Mouse (Mus musculus) left cerebral cortex, adult 9 months (tissue): Measurements from ENCODE around the gene Tdp1.

Experiments used
- DNase-seq, 2 experiments: peaks; one replicate each; pipeline ENCODE4 v3.0.0; 2022; ENCODE audit warnings: low spot score in 2 of 2

The Tdp1 gene

DNA sequence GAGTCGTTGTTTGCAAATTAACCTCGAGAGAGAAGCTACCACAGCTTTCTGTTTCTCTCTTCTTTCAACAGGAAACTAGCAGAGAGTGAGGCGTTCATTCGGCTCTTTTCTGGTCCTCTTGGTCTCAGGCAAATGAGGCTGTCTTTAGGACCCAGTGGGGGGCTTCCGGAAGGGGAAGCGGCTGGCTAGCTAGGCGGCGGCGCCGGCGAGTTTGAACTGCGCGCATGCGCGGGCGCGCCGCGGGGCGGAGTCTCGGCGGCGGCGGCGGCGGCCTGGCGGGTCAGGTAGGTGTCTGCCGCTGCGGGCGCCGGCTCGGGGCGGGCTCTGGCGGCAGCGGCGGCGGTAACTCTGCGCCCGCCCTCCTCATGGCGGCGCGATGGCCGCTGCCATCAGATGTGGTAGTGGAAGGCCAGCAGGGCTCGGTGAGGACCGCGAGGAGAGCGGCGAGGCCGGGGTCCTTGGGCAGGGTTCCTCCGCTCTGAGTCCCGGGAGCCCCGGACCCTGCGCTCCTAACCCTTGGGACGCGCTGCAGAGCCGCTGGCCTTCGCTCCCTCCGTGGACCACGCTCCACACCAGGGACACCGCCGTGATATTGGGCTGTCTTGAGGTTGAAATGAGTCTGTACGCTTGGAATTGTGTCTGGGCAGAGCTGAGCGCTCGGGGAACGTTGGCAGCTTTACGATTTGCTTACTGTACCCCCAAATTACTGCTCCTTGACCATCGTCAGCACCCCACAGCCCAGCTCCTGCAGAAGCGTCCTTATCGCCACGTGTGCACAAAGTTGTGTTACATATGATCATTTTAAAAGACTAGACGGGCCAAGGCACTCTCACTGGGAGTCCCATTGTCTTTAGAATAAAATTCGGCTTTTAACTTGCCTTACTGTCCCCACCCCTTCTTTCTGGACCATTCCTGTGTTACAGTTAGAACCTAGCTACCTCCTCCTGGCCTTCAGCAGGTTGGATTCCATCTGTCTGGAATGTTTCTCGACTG is at the start of gene Tdp1, which contains the start of gene Efcab11:
Gene Tdp1, plus strand, starts transcription at position 249 of the 993 bp plus-strand sequence.
Gene Efcab11, minus strand, starts transcription at position 171 of the 993 bp plus-strand sequence.
- DNase-seq: peak; percentile 76 to 88

DNA sequence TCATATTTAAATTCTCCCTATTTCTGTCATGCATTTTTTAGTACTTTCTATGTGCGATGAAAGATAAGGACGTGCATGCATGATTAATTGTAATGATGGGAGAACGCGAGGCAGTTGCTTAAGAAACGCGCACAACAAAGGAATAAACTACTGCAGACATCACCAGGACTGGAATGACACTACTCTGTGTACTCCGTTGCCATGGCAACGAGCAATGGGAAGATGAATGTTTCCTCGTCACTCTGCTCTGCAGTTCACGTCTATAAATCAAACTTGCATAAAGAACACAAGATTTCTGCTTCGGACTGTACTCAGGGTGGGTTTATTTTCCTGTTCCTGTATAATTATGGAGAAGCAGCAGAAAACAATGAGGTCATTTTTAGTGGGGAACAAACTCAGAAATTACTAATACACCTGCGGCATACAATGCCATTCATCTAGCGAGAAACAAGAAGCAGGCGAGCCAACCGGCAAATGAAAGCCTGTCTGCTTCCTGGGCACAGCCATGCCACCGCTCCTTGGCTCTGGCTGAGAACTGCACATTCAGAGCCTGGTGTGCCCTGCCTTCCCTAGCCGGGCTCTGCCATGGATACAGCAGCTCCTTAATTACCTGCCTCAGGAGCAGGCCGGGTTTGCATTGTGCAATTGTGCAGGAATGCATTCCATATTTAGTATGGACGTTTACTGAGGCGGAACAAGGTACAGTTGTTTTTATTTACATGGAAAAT is 47.7 kb upstream of the Tdp1 start:
- DNase-seq: peak in 1 of 2 experiments; percentile 39

DNA sequence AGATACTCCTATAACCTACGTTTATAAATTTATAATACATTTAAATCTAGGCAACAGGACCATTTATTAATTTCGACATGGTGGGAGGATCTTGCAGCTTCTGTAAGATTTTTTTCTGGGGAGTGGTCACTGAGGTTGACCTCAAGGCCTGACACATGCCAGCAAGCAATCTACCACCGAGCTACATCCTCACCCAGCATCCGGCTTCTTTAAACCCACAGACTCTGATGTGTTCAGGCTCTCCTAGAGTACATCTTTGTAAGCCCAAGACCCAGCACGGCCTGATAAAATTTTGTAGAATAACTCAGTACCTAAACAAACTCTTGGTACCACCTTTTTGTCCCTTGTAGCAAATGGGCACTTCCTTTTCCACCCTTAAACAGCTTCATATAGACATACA is 46.8 kb upstream of the Tdp1 start:
- DNase-seq: no peak

DNA sequence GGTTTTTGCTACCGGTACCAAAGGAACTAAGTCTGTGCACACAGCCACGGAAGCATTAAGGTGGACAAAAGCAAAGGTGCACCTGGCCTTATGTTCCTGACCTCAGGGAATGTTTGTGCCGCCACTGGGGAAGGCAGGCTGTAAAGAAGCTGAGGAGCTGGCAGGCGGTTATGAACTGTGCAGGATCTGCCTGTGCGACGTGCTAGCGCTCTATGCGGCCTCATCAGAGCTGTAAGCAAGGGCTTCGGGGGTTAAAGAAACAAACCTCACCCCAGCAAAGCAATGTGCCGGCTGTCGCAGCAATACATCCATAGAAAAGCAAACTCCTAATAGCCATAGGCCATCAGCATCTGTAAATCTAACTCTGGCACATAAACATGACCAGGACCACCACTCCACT is 46.2 kb upstream of the Tdp1 start:
- DNase-seq: no peak

DNA sequence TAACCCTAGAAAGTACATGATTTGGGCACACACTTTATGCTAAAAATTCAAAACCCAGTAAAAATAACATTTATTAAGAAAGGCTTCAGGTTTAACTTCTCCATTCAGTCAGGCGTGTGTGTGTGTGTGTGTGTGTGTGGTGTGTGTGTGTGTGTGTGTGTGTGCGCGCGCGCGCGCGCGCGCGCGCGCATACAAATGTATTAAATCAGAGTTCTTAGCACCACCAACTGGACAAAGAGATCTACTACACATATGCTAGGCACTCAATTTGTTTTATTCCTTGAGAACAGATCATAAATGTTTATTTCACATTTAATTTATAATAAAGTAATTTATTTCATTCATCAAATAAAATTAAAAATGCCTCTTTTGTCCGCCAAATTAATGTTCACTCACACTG is 45.6 kb upstream of the Tdp1 start:
- DNase-seq: no peak

DNA sequence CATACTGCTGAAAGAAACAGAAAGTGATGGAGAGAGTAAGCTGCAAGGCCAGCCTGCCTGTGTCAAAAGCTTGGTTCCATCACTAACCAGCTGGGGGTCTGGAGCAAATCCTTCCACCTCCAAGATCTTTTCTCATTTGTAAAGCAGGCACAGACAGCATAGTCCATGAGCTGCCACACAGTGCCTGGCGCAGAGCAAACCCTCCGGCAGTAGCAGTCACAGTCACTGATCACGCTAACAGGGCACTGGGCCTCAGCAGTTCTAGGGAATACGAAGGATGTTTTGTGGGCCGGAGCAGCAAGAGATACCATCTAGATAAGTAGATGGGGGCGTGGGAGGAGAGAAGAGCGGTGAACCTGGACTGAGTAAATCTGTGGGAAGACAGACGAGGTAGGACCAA is 39.4 kb upstream of the Tdp1 start:
- DNase-seq: no peak

DNA sequence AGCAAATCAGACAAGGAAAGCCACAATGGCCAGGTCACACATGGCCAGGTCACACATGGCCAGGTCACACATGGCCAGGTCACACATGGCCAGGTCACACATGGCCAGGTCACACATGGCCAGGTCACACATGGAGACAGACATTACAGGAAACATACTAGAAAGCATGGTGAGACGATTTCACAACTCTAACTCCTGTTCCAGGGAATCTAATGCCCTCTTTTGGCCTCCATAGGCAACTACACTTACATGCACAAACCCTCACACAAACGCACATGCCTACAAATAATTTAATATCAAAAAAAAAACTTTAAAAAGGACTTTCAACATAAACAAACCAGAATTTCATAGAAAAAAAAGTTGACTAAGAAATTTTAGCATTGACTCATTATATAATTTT is 34.3 kb upstream of the Tdp1 start:
- DNase-seq: no peak

DNA sequence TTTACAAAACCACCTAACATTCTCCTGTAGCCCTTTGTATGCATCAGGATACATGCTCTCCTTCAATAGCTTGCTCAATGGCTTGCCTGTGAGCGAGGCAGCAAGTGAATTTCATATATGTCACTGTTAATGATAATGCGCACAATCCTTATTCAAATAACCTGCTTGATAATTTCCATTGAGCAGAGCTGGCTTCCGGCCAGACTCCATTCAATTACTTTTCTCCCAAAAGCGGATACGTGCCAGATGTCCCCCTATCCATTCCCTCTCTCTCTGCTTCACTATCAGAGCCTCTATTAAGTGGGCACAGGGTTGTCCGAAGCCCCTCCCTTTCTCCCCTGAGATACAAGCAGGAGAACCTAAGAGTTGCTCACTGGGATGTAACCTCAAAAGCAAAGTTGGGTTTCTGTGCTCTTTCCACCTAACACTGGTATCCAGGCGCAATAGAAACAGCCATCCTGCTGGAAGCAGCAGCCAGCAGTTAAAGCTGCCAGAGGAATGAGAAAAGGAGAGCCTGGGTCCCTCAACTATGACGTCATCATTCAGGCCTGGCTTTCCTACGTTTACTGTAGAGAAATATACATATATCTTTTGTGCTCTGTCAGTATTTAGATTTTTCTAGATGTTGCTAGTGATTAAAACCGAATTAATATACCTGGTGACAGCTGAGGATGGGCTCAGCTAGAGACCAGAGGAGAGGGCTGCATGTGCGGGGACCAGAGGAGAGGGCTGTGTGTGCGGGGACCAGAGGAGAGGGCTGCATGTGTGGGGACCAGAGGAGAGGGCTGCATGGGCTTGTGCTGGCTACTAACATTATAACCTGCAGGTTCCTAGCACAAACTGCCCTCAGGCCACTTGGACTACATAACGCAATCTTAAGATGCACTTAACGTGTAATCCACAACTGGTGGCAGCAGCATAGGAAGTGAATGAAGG is 30.7 kb upstream of the Tdp1 start:
- DNase-seq: no peak

DNA sequence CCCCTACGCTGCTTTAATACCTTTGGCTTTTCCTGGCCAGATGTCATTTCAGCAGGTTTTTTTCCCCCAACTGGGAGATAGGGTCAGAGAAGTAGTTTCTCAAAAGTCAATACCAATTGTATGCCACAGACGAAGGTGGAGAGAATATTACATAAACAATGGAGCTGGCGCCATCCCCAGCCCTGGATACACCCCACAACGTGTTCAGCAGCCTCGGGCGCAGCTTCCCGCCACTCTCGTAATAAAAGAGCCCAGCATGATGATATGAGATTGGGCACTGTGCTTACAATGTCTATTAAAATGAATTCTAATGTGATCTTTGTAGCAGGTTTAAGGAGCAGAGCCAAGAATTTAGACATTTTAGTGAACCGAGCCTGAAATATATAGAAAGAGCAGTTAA is 28.3 kb upstream of the Tdp1 start:
- DNase-seq: no peak

DNA sequence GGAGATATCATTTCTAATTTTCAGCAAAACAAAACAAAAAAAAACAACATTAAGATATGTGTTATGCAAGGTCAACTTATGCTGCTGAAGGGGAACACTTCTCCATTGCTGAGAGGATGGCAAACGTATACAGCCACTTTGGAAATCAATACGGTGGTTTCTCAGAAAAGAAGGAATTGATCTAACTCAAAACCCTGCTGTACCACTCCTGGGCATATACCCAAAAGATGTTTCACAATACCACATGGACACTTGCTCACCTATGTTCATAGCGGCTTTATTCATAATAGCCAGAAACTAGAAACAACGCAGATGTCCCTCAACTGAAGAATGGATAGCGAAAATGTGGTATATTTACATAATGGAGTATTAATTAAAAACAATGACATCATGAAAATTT is 25.7 kb upstream of the Tdp1 start:
- no peak for DNase-seq

DNA sequence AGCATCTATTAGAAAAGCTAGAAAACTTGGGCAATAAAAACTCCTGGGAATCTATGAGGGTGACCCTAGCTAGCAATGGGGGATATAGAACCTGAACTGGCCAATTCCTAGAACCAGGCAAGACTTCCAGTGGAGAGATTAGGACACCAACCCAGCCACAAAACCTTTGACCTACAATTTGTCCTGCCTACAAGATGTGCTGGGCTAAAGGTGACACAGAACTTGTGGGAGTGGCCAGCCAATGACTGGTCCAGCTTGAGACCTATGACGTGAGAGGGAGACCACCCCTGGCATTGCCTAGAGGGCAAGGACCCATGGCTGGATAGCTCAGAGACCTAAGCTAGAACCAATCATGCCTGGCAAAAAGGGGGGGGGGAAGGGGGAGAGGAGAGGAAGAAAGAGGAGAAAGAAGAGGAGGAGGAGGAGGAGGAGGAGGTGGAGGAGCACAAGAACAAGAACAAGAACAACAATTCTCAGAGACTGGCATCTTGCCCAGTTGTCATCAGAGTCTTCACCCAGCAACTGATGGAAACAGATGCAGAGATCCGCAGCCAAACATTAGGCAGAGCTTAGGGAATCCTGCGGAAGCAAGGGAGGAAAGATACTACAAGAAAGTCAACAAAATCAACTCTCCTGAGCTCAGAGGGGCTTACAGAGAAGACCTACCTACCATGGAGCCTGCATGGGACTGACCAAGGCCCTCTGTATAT is 24.8 kb upstream of the Tdp1 start:
- DNase-seq: no peak

DNA sequence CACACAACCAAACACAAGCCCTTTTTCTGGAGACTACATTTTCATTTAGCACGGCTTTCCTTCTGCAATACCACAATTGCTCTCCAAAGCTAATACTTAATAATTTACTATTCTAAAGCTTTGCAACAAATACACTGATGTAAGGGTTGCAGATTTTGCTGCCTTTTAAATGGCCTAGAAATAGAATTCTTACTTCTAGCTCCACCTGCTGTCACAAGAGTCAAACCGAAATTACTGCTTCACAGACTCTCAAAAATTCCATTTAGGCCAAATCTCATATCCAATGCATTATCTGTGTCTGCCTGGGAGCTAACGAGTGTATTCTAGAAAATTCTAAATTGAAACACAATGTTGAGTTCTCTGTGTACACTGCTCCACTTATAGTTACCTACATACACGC is 23.3 kb upstream of the Tdp1 start:
- no peak for DNase-seq

DNA sequence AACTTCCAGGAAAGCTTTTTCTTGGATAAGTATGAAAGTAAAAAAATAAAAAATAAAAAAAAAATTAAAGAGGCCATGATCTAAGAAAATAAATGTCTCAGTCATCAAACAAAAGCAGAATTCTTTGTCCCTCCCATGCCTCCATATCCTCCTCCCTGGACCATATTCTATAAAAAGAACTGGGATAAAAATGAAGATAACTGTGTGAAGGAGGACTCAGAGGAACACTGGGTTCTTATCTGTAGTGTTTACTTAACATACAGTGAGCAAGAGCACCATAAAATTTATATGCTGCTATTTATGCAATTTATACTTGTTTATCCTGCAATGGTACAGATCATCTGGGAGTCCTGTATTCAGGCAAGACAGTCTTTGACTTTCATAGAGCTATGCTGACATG is 19.7 kb upstream of the Tdp1 start:
- no peak for DNase-seq

DNA sequence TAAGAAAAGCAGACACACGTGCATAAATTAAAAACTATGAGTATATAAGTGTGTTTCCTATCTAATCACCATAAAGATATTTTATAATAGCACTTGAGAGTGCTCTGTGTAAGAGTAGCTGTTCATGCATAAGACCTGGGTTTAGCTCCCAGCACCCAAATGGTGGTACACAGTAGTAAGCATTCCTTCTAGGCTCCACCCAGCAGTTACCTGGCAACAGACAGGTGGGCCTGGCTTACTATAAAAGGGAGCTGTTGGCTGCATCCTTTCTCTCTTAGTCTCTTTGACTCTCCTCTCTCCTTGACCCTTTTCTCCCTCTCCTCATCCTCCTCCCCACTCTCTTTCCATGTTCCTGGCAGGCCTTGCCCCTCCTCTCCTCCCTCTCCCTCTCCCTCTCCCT is 15.5 kb upstream of the Tdp1 start:
- no peak for DNase-seq

DNA sequence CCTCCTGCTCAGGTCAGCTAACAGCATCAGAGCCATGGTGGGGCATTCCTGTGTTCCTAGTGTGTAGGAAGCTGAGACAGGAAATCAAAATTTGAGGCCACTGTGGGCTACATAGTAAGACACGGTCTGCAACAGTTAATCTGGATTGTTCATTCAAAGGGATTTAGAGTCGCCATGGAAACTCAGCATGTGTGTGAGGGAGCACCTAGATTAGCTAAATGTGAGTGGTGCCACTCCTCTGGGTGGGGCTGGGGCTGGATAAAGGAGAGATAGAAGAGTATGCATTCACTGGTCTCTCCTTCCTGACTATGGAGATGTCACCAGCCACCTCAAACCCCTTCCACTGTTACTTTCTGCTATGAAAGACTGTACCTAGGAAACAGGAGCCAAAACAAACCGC is 10.9 kb upstream of the Tdp1 start:
- DNase-seq: no peak

DNA sequence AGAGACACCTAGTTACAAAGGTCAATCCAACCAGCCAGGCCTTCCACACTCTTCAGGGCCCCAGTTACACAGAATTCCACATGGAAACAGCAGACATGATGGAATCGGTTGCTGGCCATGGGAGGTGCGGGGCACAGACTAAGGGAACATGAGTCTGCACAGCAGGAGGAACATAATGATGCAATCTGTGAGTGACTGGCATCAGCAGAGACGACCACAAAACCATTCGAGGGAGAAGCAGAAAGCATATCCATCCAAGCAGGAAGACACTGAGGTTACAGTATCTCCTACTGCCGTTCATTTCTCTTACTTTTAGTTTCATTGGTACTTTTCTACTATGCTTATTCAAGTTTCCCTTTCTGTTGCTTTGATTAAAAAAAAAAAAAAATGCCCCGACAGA is 9.7 kb upstream of the Tdp1 start:
- no peak for DNase-seq

DNA sequence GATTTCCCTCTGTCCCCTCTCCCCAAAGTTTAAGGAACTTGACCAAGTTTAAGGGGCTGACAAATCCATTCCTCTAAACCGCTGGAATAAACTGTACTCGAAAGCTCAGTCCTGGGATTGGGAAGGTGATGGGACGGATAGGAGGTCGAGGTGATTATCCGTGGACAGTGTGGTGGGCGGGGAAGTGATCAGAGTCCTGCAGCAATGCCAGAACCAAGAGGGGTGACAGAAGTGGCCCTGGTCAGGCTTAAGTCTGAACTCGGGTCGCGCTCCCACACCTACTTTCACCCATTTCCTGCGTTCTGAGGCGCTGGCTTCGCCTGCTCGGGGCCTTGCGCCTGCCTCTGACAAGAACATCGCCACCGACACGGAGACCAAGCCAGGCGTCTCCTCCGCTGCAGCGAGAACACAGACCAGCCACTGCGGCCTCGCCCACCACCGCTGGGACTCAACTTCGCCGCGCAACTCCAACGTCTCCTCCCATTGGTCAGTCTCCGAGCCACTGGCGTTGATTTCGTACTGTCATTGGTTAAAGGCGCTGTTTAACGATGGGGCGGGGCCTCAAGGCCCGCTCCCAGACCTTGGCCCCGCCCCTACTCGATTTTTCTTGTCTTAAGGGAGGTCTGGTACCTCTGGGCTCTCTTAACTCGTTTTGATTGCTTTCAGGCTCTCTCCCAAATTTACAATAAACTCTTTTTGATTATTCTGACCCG is 1.2 kb upstream of the Tdp1 start:
- peak; percentile 38 to 84 for DNase-seq

DNA sequence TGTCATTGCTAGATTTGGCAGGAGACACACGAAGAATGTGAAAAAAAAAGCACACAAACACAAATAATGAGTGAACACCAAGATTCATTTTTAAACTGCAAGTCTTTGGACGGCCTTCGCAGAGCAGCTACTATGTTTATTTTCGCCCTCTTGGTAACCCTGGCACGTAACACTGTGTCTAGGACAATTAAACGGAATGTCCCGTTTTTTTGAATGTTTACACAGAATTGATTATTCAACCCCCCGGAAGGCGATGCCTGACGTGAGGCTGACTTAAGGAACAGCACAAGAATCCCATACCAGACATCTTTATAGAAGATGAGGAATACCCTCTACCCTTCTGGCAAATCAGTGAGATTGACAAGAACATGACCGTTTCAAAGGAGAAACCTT is 608 bp upstream of the Tdp1 start:
- no peak for DNase-seq

DNA sequence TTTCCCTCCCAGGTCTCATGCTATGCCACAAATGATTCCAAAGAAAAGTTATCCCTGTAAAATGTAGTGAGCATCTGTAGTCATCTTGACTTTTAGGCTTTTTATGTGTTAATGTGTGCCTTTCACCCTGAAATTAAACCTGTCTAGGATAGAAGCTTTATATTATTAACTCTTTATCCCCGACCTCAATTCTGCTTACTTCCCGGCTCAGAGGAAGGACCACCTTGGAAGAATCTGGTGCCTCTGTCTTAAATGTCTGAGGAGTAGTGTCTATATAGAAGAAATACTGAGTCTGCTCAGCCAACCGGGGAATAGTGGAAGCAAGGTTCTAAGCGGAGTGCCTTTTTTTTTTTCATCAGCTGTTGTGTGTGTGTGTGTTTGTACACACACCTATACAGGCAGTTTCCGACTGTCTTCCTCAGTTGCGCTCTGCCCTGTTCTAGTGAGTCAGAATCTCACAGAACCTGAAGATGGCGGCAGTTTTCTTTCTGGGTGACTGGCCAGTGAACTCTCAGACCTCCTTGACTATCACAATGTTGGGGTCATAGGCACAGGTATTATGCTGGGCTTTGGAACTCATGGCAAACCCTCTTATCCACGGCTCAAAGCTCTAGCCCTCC is 1.1 kb downstream of the Tdp1 start:
- DNase-seq: no peak

DNA sequence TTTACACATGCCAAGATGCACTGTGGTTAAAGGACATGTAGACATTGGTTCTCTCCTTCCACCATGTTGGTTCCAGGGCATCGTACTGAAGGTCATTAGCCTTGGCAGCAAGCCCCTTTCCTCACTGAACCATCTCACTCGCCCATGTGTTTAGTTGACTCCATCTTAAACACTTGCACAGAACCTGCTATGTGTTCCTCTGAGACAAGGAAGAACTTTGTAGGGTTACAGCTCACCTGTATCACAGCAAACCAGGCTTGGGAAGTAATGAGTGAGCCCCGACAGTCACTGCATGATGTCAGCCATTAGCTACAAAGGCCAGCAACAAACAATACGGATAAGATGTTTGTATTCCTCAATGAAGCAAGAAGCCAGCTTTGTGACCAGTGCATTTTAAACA is 13.5 kb downstream of the Tdp1 start:
- DNase-seq: no peak
